Mouse (Mus musculus) erythroblast, adult 5-6 weeks (primary cell): Measurements from ENCODE around the gene Gm28051. TPM values are rescaled to one million over a fixed set of nuclear protein-coding genes. Genes with fewer than 3 reads are reported as not detected.

Experiments used
- ATAC-seq: replicated peaks from 2 replicates; pipeline ENCODE4 v1.8.0; 2016; ENCODE audit warnings: moderate number of reproducible peaks, mild to moderate bottlenecking, moderate TSS enrichment, inconsistent platforms; ENCODE audit not compliant: poor library complexity, low FRiP score, severe bottlenecking
- total RNA-seq, 2 experiments: library from RNA; stranded (forward) in 1 of 2; stranded (reverse) in 1 of 2; fragments of 150-400 nt in 1 of 2; fragments of 200-764, 138-1000 nt in 1 of 2; gene quantifications; 2 replicates each; pipeline versions ENCODE4 v1.2.3 to v1.2.4; 2015 to 2017; ENCODE audit warnings: low replicate concordance in 2 of 2

Gene Gm28051
- total RNA-seq, 2 experiments from 2014 or later = not detected

GRCm38 (mm10) chr12:102710851-102711375 lies 46.7 kb downstream of the Gm28051 start:
- no peak for ATAC-seq

GRCm38 (mm10) chr12:102709896-102710295 lies 47.7 kb downstream of the Gm28051 start:
- no peak for ATAC-seq

DNA sequence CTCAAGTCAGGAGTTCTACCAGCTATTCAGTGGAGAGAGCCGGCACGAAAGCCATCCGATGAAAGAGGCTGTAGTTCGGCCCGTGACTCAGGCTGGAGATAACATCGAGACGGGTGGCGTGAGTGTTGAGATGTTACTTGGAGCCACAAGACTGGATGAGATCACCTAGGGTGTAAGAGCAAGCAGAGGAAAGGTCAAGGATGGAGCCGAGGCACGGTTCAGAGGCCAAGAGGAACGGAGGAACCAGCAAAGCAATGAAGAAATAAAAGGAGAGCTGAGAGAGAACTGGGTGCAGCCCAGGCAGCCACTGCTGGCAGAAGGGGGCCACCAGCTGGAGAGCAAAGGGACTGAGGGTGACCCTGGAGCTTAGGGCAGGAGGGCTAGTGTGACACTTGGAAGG lies 49.3 kb downstream of the Gm28051 start:
- no peak for ATAC-seq

DNA sequence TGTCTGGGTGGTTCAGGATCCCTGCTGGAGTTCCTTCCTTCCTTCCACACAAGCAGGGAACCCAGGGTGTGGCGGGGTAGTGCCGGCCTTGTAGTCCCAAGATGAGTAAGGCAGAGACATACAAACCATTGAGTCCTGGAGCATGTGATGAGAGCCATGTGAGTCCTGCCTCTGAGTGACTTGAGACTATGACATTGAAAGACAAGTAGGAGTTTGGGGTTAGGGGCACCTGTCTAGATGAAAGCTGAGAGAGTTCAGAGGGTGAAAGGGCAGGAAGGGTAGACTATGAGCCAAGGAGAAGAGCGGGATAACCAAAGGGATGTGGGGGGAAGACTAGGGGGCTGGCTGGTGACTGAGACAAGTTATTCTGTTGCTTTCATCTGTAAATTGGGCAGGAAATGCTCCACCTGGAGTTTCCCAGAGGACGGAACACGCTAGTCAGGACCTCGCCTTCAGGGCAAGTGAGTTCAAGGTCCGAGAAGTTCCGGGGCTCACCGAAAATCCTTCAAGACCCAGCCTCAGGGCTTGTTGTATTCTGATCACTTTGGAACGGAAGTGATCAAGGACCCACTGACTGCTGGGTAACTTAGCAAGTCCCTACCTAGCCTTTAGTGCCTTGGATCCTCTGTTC lies 50.6 kb downstream of the Gm28051 start:
- no peak for ATAC-seq

DNA sequence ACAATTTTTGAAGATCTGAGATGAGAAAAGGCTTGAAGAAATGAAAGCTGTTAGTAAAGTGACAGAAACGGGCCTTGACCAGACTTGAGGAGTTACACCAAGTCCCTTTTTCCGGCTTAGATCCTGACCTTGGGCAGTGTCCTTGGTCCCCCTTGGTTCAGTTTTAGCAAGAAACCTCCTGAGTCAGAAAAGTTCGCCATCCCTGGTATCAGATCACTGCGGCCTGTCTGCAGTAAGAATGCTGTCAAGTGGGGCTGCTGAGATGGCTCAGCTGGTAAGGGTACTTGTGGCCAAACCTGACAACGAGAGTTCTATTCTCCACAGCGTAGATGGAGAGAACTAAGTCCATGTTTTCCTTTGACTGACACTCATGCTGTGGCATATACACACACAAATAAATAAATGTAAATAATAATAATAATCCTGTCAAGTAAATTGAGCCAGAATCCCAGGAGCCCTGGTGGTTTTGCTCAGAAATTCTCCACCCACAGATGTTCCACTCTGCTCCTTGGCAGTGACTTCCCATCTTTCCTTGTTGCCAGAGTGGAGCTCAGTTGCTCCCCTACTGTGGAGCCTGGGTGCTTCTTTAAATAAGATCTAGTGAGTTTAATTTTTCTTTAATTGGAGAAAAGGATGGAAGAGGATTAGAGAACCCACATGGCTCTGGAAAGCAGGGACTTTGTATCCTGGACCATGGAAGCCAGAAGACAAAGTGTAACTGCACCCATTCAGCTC lies 51.5 kb downstream of the Gm28051 start:
- ATAC-seq = no peak

DNA sequence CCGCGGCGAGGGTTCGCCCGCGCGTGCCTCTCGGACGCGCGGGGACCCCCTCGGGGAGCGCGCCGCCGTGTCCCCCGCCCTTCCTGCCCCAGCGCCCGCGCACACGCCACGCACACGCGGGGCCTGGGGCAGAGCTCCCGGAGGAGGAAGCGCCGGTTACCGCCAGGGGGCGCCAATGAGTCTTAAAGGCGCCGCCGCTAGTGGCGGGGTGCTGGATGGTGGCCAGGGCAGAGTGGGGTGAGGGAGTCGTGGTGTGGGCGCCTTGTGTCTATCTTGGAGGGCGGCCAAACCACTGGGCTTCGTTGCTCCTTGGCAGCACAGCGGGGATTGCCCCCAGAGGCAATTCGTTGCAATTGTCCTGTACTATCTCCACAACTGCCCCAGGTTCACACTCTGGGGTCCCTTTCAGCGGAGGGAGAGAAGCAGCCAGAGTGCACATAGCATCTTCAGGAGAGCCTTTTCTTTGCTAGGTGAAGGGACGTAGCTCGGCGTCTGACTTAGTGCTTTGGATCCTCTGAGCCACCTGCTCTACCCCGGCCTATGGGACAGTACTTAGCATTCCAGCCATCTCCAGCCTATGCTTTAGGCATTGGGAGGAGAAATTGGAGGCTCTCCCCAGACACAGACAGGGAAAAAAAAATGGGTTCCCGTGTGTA lies 52.2 kb downstream of the Gm28051 start:
- ATAC-seq = peak; percentile 61

DNA sequence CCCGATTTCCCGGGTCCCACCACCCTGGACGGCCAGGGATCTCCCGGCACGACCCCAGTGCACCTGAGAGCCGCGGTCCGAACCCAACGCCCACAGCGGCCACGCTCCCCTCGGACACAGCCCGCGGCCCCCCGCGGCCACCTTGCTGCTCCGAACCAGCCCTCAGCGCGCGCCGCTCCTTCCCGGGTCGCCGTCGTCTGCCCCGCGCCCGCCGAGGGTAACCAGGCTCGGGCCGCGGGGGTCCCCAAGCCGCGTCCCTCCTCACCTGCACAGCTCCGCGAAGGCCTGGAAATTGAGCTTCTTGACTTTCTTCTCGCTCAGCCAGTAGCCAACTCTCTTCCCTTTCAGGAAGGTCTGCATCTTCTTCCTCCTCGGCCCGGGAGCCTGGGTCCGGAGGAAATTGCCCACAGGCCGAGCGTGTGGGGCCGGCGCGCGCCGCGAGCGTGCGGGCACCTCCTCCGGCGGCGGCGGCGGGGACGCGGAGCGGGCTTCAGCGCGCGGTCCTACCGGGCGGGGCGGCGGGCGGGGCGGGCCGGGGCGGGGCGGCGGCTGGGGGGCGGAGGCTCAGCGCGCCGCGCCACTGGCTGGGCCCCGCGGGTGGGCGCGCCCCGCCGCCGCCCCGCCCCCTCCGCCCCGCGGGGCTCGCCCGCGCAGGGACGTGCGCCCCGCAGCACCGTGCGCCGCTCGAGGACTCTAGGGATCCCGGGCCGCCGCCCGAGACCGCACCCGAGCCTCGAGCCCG lies 52.9 kb downstream of the Gm28051 start, which contains the start of gene Itpk1:
Gene Itpk1, minus strand, starts transcription at position 474 of the 742 bp plus-strand sequence.
- peak; percentile 63 for ATAC-seq

DNA sequence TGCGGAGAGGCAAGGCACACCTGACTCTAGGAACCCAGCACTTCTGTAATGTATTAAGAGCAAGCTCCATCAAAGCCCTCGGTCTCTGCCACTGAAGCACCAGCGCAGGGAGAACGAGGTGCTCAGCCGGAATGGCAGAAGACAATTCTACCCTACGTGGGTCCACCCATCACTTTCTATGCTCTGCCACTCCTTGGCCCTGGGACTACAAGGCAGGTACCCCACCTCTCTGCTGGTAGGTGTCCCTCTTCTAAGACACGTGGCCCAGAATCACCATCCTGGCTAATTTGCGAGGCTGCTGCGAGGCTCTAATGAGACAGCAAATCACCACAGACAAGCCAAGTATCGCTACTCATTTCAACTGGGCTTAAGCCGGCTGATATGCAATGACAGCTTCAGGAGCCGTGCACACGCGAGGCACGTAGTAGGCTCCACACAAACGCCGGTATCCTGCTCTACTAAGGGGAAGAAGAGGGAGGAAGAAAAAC lies 53.6 kb downstream of the Gm28051 start:
- no peak; the same call in 1 of the 2 replicates for ATAC-seq

- ATAC-seq = no peak
Measured at GRCm38 (mm10) chr12:102703441-102703840, 54.1 kb downstream of the Gm28051 start.

DNA sequence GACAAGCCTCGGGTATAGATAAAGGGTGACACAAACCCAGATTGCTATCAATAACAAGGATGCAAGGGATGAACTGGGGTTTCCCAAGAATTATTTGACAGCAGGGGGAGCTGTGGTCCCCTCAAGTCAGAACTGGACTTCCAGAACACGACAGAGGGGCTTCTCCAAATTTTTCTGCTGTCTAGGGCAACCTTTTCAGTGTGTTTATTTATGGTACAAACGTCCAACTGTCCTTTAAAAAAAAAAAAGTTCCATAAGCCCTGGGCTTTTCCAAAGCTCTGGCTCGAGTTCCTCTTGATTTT lies 54.5 kb downstream of the Gm28051 start:
- ATAC-seq = no peak

- no peak for ATAC-seq
Measured at GRCm38 (mm10) chr12:102702356-102703110, 55.0 kb downstream of the Gm28051 start.

DNA sequence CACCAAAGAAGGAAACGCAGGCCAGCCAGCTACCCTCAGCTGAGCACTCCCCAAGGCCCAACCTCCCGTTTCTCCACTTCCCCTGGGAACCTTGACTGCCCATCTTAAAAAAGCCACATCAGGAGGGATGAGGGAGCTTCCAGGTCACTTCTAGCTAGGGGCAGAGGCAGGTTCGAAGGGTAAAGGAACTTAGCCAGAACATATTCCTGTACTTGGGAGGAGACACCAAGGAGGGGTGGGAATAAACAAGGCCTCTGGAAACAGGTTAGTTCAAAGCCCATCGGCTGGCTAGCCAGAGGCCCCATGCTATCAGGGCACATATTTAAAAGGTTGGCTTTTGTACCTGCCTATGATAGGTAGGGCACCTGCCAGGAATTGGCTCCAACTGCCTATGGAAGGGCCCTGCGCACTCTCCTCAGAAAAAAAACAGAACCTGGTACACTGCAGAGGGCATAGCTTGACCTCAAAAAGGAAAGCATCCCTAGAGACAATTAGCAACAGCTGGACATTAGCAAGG lies 55.8 kb downstream of the Gm28051 start:
- no peak for ATAC-seq

DNA sequence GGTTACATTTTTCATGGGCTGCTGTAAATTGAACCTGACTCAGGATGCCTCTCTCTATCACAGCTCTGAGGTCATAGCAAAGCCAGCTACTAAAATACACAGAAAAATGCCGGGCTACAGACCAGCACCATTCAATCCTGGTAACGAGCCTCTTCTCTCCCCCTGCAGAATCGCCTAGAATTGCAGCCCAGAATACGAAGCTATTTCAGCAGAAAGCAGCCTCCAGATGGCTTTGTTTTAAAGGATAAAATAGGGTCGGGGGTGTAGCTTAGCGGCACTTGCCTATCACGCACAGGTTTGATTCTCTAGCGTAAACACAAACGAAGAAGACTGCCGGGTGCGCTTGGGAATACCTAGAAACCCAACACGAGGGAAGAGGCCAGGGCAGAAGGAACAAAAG lies 57.1 kb downstream of the Gm28051 start:
- ATAC-seq = no peak

DNA sequence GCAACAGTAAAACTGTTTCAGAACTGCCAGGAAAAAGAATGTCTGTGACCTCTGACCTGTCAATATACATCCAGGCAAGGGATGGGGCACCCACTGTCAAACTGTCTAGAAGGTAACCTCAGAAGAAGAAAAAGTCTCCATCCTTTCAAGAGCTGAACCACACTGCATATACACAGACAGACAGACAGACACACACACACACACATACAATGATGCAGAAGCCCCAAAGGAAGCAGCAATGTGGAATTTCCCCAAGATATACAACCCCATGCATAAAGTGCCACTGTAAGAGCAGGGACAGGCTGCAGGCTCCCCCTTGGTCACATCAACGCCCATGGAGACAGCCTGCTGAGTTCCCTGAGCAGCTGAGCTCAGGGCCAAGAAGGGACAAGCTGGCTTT lies 58.4 kb downstream of the Gm28051 start:
- no peak for ATAC-seq

- ATAC-seq = no peak
Measured at GRCm38 (mm10) chr12:102698089-102698684, 59.4 kb downstream of the Gm28051 start.

- ATAC-seq = no peak
Measured at GRCm38 (mm10) chr12:102697381-102697780, 60.2 kb downstream of the Gm28051 start.

- ATAC-seq = no peak
Measured at GRCm38 (mm10) chr12:102696635-102697354, 60.8 kb downstream of the Gm28051 start.
